Mouse (Mus musculus) embryonic fibroblast, embryonic 13.5 days (primary cell): Measurements from ENCODE around the gene Nans.

ENCODE experiments used
- CTCF ChIP-seq: IDR thresholded peaks from 2 replicates; pipeline ENCODE4 v1.5.1; 2011; ENCODE audit warnings: mild to moderate bottlenecking, control low read depth, low read length, moderate library complexity, borderline replicate concordance; ENCODE audit not compliant: insufficient read depth
- POLR2A ChIP-seq: IDR thresholded peaks from 2 replicates; pipeline ENCODE4 v1.6.1; 2011; ENCODE audit warnings: low read depth, mild to moderate bottlenecking, control low read depth, low read length, moderate library complexity

DNA sequence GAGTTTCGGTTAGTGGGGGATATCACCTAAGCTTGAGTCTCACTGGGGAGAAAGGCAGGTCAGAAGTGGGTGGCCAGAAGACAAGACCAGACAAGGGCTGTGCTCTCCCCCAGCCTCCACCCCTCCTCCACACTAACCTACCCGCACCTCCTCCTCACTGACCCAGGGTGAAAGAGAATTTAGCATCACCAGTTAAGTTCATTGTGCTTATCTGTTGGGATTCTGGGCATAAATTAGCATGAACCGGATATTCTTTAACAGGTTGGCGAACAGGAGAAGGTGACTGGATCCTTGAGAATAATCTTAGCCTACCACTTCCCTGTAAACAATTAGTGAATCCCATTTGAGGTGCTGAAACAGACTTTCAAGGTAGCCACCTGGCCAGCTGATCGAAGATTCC is 13.9 kb upstream of the Nans start:
- TF ChIP-seq POLR2A, result no peak
- no peak for TF ChIP-seq CTCF
